Mouse (Mus musculus) Muller cell, postnatal 12 days (primary cell): ENCODE data around the gene Rhpn2.

Experiments
- DNase-seq: peaks from one replicate; pipeline ENCODE4 v3.0.0-alpha.2; 2015; ENCODE audit errors: inconsistent ontology term

The Rhpn2 gene

DNA sequence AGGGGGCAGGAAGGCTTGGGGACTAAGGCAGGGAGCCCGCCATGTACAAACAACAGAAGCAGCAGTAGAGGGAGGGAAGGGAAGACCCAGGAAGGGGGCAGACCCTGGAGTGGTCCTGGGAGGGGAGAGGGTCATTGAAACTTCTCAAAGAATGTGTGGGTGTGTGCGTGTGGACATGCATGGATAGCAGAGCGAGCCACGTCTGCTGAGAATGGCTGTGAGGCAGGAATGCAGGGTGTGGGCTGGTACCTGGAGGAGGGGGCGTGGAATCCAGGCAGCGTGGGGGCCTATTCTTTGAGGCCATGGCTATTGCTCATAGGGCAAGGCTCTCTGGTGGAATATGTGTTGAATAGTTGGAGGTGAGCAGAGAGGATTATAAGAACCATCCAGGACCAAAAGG, 54.7 kb downstream of the Rhpn2 start:
- DNase-seq, result no peak

DNA sequence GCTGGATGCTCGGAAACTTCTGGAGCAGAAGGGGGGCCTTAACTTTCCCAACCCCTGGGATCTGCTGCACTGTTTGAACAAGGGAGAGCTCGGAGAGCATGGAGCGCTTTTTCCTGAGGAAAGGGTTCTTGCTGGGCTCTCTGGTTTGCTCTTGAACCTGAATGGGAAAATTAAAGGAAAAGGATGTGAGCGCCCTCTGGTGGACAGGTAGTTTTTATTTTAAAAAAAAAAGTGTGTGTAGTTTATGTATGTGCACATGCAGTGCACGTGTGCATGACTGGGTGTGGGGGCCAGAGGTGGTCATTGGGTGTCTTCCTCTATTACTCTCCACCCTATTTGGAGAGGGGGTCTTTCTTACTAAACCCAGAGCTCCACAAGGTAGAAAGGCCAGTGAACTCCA, 59.0 kb downstream of the Rhpn2 start:
- DNase-seq, result no peak

GRCm38 (mm10) chr7:35395734-35396456, 61.9 kb downstream of the Rhpn2 start:
- no peak for DNase-seq

GRCm38 (mm10) chr7:35396542-35397168, 62.7 kb downstream of the Rhpn2 start, which contains the start of the genes Faap24 and Cep89:
Faap24 (minus strand) TSS chr7:35396836.
Cep89 (plus strand) TSS chr7:35397035.
- DNase-seq, result peak; percentile 99

GRCm38 (mm10) chr7:35401169-35401568, 67.2 kb downstream of the Rhpn2 start:
- DNase-seq, result no peak

DNA sequence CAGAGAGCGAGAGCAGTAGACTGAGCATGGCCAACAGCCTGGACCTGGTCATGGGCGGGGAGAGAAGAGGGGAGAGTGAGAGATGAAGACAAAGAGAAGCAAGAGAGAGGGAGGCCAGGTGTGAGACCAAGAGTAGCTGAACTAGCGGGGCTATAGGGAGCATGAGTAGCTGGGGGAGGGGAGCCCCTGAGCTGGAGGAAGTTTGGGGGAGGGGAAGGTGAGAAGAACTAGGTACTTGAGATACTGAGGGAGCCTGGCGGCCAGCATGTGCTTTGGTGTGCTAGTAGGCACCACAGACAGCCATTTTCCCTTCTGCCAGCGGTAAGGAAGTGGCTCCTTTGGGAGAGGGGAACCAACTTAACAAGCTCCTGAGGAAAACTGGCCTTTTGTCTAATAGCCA, 81.3 kb downstream of the Rhpn2 start:
- DNase-seq, result no peak

- no peak for DNase-seq
Observed at GRCm38 (mm10) chr7:35415801-35416653, 82.1 kb downstream of the Rhpn2 start.

GRCm38 (mm10) chr7:35416654-35416948, 82.6 kb downstream of the Rhpn2 start:
- DNase-seq, result no peak

DNA sequence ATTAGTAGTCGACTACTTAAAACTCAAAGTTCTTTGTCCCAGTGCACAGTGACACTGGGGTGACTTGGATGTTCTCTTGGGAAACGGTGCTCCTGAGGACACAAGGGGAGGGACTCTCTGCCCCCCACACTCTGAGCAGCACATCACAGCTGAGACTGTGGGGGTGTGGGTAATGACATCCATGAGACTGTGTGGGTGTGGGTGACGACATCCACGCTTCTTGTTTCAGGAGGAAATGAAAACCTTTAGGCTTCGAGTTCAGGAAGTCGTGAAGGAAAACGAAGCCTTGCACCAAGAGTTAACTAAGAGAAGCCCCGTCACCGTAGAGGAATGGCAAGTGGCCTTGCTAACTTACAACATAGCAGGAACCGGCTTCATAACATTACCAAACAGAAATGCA, 89.1 kb downstream of the Rhpn2 start:
- no peak for DNase-seq

DNA sequence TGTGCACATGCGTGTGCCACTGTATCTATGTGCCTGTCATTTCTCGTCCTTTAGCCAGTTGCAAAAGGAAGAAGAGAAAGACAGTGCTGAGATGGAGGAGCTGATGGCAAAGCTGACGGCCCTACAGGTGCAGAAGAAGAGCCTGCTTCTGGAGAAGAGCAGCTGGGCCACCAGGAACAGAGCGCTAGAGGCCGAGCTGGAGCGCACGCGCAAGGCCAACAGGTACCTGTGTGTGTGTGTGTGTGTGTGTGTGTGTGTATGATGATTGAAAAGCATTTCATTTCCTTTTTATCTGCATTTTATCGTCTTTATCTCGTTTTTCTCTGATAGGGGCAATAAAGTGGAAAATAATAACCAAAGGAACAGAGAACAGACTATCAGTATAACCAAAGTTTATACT, 94.2 kb downstream of the Rhpn2 start:
- DNase-seq, result no peak

DNA sequence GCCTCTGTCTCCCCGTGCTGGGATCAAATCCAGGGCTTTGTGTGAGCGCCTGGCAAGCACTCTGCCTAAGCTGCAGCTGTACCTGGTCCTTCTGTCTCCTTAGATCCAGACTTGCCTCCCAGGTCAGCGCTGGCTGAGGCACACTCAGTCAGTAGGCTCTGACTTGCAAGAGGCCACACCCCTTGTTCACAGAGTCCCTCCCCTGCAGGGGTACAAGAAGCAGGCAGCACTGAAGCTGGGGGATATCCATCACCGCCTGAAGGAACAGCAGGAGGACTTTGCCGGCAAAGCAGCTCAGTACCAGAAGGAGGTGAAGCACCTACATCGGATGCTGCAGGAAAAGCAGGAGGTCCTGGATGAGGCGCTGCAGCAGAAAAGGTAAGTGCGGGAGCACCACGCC, 101.3 kb downstream of the Rhpn2 start:
- no peak for DNase-seq
